Mouse (Mus musculus): ENCODE results near the gene Nup133.

GRCm38 (mm10) chr8:123882412-123882811 is 66.7 kb downstream of the Nup133 start:
- TF ChIP-seq POLR2A (IDR thresholded peaks at IDR 0.05; ENCODE audit: borderline replicate concordance, control insufficient read depth, low read depth, low read length) (no peak), CTCF (IDR thresholded peaks at IDR 0.05; ENCODE audit: control insufficient read depth, insufficient read depth, low read length) (no peak)

All from bone marrow, adult 2 months (tissue).